Mouse (Mus musculus) bone marrow, adult 2 months (tissue): Measurements from ENCODE around the gene Spryd7. TPM values are rescaled to one million over a fixed set of nuclear protein-coding genes. Genes with fewer than 3 reads are reported as not detected.
"Not testable (repeated sequence)": the region's sequence is repeated elsewhere in the genome, so short reads cannot be mapped to it uniquely, and the experiment has no call there.

Experiments used
- H3K27ac ChIP-seq: fragments of 200-500 bp; 2 replicates; pipeline ENCODE4 v1.5.1; 2012; ENCODE audit warnings: low read depth, mild to moderate bottlenecking, control low read depth, inconsistent platforms, low read length; ENCODE audit not compliant: control insufficient read depth, poor library complexity, insufficient read depth
- H3K4me1 ChIP-seq: fragments of 200-500 bp; 2 replicates; pipeline ENCODE4 v1.6.1; 2011; ENCODE audit warnings: low read length; ENCODE audit not compliant: control insufficient read depth, insufficient read depth
- H3K4me3 ChIP-seq: fragments of 200-500 bp; replicated peaks from 2 replicates; pipeline ENCODE3; 2011; ENCODE audit warnings: mild to moderate bottlenecking, low read depth, low read length, control low read depth; ENCODE audit not compliant: control insufficient read depth
- CTCF ChIP-seq: fragments of 200-500 bp; IDR thresholded peaks from 2 replicates; pipeline ENCODE4 v1.5.1; 2011; ENCODE audit warnings: low read length, control low read depth; ENCODE audit not compliant: control insufficient read depth, insufficient read depth
- POLR2A ChIP-seq: fragments of 200-500 bp; IDR thresholded peaks from 2 replicates; pipeline ENCODE4 v1.6.1; 2011; ENCODE audit warnings: low read depth, mild to moderate bottlenecking, control low read depth, low read length, borderline replicate concordance; ENCODE audit not compliant: control insufficient read depth
- WGBS: fragments of 180-500 bp; shearing (Covaris S2); methylation state at CpG from one replicate; pipeline ENCODE4 v1.1.7; 2018; 5-methylcytosine and 5-hydroxymethylcytosine counted together
- polyA plus RNA-seq: library from polyadenylated mRNA; stranded (reverse); fragments of >200 nt; gene quantifications from 2 replicates; pipeline ENCODE4 v1.2.4, GENCODE M21; 2011; ENCODE audit warnings: low replicate concordance; ENCODE audit not compliant: missing spikeins, insufficient read depth, insufficient read length

Spryd7 gene
- polyA plus RNA-seq, 1 experiment = 4.7 TPM

DNA sequence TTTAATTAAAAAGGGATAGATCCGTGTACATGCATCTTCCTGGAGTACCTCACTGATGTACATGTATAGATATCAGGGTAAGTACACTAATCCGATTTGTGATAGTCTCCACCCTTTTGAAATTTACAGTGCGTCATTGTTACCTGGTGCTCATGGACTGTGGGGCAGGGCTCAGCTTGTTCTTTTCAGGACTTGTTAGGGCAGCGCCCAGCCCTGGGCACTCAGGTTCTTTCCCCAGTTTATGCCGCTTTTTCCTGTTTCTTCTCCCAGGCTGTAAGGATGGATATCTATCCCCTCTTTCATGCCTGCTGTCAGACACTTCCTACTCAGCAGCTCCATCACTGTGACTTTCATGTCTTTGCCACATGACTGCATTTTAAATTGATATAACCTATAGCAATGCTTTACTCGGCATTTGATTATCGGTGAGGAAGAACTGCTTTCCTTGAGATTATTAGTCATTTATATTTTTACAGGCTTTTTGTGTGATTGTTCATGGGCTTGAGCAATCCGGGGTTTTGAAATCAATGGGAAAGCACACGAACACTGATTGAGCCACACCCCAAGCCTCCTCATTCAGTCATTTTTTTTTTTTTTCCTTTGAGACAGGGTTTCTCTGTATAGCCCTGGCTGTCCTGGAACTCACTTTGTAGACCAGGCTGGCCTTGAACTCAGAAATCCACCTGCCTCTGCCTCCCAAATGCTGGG lies 40.2 kb upstream of the Spryd7 start:
- Histone ChIP-seq H3K4me1 (peaks cover under 1% of the 10 kb centered on the region; the same call in 1 of the 2 replicates), H3K27ac (no peak overlapping the region), H3K4me3 (no peak overlapping the region)
- TF ChIP-seq CTCF (no peak), POLR2A (no peak)
- 71% methylated on average over 9 of the region's 9 CpGs for WGBS

DNA sequence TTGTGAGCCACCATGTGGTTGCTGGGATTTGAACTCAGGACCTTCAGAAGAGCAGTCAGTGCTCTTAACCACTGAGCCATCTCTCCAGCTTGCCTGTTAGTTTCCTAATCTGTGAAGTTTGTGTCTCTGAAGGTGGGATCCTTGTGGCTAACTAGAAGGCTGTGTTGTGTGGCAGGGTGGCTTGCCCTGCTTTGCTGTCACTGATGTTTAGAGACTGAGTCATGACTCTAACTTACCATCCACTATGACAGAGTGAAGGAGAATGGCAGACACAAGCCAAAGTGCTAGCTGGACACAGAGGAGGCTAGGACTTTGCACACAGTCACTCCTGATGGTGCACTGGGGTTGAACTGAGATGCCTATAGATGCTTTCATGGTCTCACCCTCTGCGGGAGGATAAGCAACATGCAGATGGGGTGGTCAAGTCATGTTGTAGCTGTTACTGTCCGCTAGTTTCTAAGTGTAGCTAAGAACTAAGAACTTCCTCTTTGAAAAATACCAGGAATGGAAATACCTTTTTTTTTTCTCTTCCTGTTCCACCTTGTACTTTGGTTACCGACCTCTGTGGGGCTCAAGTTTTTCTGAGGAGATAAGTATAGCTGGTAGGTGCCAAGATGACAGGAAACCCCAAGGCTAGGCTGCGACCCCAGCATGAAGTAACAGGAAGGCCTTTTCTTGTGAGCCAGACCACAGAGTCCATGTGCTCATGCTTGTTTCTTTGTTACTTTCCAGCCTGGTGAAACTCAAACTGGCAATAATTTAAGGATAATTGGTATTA lies 32.8 kb upstream of the Spryd7 start:
- H3K4me1 ChIP-seq = peaks cover 5% of the 10 kb centered on the region
- no peak overlapping the region for H3K27ac ChIP-seq
- WGBS = 8% methylated on average over 4 of the region's 4 CpGs
- H3K4me3 ChIP-seq = no peak overlapping the region
- TF ChIP-seq CTCF (no peak), POLR2A (no peak)

DNA sequence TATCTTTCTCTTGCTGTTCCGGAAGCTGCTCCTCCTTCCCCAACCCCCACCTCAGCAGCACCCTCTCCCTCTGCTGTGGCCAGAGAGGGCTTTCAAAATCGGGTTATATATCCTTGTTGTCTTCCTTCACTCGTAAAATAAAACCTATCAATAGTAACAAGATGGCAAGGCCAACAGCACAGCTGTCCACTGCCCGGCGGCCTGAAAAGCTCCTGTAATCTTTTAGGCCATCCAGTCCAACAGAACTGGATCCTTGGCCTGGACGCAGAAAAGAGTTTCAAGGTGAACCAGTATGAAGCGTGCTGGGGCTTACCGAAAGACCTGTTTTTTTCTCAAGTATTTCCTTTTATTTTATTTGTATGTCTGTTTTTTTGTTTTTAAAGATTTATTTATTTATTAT lies 19.3 kb upstream of the Spryd7 start:
- H3K27ac ChIP-seq = no peak overlapping the region
- H3K4me3 ChIP-seq = no peak overlapping the region
- no peaks in the 10 kb centered on the region for H3K4me1 ChIP-seq
- whole genome bisulfite sequencing = 85% methylated on average over 8 of the region's 8 CpGs
- TF ChIP-seq CTCF (no peak), POLR2A (no peak)

DNA sequence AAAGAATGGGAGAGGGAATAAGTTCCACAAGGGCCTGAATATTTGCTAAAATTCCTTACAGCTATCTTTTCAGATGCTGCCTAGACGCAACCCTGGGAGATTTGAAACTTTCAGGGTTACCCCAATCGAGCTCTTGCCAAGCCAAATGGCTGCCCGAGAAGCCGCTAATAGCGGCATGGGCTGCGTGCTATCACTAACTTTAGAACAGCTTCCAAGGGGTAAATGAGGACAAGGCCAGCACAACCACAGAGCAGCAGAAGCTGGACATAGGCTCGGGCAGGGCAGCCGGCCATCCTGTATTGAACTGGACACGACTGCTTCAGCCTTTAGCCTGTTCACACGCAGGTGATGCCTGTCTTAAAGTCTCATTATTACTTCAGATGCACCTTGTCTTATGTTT lies 18.4 kb upstream of the Spryd7 start:
- no peak overlapping the region for H3K27ac ChIP-seq
- H3K4me1 ChIP-seq = no peaks in the 10 kb centered on the region
- no peak for TF ChIP-seq CTCF
- TF ChIP-seq POLR2A = no peak
- no peak overlapping the region for H3K4me3 ChIP-seq
- 86% methylated on average over 10 of the region's 10 CpGs for WGBS

DNA sequence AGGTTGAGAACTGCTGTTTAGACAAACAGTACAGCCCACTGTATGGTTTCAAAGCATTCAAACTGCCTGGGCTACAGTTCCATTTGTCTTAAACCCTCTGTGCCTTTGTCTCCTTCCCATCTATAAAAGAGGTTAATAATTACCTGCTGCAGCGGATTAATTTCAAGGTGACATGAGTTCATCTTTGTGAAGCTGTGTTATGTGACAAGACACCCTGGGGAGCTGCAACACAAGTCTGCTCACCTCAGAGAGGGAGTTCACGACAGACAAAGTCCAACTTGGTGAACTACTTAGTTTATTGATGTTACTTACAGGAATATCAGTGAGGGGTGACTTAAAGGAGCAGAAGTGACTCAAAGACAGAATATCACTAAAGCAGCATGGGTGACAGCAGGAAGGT lies 15.4 kb upstream of the Spryd7 start:
- H3K27ac ChIP-seq = no peak overlapping the region
- 74% methylated on average over 2 of the region's 2 CpGs for WGBS
- H3K4me3 ChIP-seq = no peak overlapping the region
- no peaks in the 10 kb centered on the region for H3K4me1 ChIP-seq
- TF ChIP-seq CTCF (no peak), POLR2A (no peak)

DNA sequence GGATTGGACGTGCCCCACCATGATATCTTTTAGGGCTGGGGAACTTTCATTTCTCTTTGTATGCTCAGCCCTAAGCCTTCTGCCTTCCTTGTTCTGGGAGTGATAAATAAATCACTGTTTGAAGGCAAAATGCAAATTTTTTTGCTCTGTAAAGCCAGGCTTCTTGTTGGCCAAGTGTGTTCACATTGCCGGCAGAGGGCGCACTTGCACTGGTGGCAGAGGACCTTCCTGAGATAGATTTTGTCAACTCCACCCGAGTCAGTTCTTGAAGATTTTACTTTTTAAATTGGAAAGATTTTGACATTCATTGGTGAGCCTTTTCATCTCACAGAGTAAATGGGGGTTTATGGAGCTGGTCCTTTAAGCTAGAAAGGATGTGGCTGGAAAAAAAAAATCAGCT lies 14.7 kb upstream of the Spryd7 start:
- no peak overlapping the region for H3K27ac ChIP-seq
- H3K4me3 ChIP-seq = no peak overlapping the region
- WGBS = 10% methylated on average over 4 of the region's 4 CpGs
- no peaks in the 10 kb centered on the region for H3K4me1 ChIP-seq
- TF ChIP-seq POLR2A (no peak), CTCF (peak; percentile 98)

DNA sequence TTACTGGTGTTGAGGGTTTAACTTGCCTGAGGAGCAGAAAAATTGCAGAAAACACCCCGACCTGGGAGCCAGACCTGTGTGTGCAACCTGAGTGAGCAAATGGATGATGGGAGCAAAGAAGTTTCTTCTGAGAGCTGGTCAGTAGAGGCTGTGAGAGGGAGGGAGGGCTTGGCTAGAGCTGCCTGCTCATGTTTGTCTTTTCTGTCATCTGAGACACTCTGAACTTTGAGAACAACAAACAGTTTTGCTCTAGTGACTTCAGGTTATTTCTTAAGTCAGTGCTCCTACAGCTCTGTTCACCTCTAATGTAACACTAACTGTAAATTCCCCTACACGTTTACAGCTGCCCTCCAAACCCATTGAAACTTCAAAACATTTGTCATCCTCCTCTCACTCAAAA lies 12.7 kb upstream of the Spryd7 start:
- no peak for TF ChIP-seq POLR2A
- no peak for TF ChIP-seq CTCF

DNA sequence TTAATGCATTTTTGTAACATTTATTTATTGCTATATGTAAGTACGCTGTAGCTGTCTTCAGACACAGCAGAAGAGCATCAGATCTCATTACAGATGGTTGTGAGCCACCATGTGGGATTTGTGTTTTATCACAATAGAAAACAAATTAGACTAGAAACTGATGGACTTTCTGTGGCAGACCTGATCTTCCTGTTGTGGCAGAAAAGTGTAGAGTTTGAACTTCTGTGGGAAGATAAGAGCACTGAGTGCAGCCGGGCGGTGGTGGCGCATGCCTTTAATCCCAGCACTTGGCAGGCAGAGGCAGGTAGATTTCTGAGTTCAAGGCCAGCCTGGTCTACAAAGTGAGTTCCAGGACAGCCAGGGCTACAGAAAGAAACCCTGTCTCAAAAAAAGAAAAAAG lies 9.5 kb upstream of the Spryd7 start:
- H3K27ac ChIP-seq, H3K4me1 ChIP-seq, H3K4me3 ChIP-seq: not testable (repeated sequence)
- WGBS = 70% methylated on average over 4 of the region's 4 CpGs

More for the DNA sequence above, 12.7 kb upstream of the Spryd7 start:
- no peaks in the 10 kb centered on the region for H3K4me1 ChIP-seq
- no peak overlapping the region for H3K4me3 ChIP-seq
- WGBS = 57% methylated on average over 2 of the region's 2 CpGs
- no peak overlapping the region for H3K27ac ChIP-seq

DNA sequence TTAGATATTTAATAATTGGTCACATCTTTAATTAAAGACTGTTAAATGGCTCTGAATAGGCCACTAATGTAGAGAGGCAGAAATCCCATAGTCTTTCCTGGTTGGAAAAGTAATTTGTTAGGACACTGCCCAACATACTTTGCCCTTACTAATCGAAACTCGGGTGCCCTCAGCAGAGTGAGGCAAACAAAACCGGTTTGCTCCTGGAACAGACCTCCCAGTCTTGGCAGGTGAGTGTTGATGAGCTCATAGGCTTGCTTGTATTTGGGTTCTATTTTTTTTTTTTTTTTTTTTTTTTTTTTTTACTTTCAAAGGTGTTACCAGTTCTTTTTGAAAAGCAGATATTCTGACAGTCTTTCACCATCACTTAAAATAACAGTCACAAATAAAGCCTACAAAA lies 3.2 kb upstream of the Spryd7 start:
- WGBS = 83% methylated on average over 3 of the region's 3 CpGs
- H3K4me1 ChIP-seq = no peaks in the 10 kb centered on the region

More for the DNA sequence above, 3.2 kb upstream of the Spryd7 start:
- no peak for TF ChIP-seq CTCF
- Histone ChIP-seq H3K4me3 (no peak overlapping the region), H3K27ac (no peak overlapping the region)
